Mouse (Mus musculus): ENCODE measurements around the gene Mbd3.
A peak's percentile ranks its signal among the peaks of the same experiment; 100 is the strongest.

GRCm38 (mm10) chr10:80348244-80348781, 51.0 kb downstream of the Mbd3 start, which contains the start of gene Adamtsl5:
- TF ChIP-seq POLR2A (IDR thresholded peaks at IDR 0.05; ENCODE audit: control insufficient read depth, low read depth, low read length) (no peak), CTCF (IDR thresholded peaks at IDR 0.05; ENCODE audit: control insufficient read depth, insufficient read depth, insufficient replicate concordance, low read depth, low read length) (peak; percentile 55)
